Mouse (Mus musculus) ES-Bruce4 (cell line): ENCODE data around the gene Tes3-ps.

Experiments used
- CTCF ChIP-seq: IDR thresholded peaks from one replicate; pipeline ENCODE4 v1.8.1; 2011; ENCODE audit warnings: low read depth, low read length
- EP300 ChIP-seq: IDR thresholded peaks from 2 replicates; pipeline ENCODE4 v1.6.1; 2011; ENCODE audit warnings: low read depth, low read length; ENCODE audit not compliant: insufficient read depth
- POLR2A ChIP-seq: IDR thresholded peaks from one replicate; pipeline ENCODE4 v1.8.1; 2011; ENCODE audit warnings: low read length; ENCODE audit not compliant: insufficient read depth

- no peak for TF ChIP-seq EP300
- TF ChIP-seq CTCF: no peak
- no peak for TF ChIP-seq POLR2A
These were observed 11.4 kb downstream of the Tes3-ps start, which contains the start of gene Ecm2 for GRCm38 (mm10) chr13:49504510-49504909.
